Mouse (Mus musculus) adipocyte (in vitro differentiated cells): ENCODE data around the gene Acot4.
"Not testable (repeated sequence)": the region's sequence is repeated elsewhere in the genome, so short reads cannot be mapped to it uniquely, and the experiment has no call there.

ENCODE experiments used
- DNase-seq: peaks from one replicate; pipeline ENCODE4 v3.0.0-alpha.2; 2016; ENCODE audit warnings: low spot score

The Acot4 gene

GRCm38 (mm10) chr12:84038241-84038640 is at the start of gene Acot4:
Gene Acot4 (plus strand): TSS chr12:84038379.
- not testable (repeated sequence) for DNase-seq

GRCm38 (mm10) chr12:83988483-83988882 is 49.7 kb upstream of the Acot4 start:
- DNase-seq, result peak; percentile 40

- DNase-seq, result no peak
These were observed 48.8 kb upstream of the Acot4 start for GRCm38 (mm10) chr12:83989378-83989777.

GRCm38 (mm10) chr12:83997221-83997620 is 41.0 kb upstream of the Acot4 start:
- DNase-seq, result no peak

- no peak for DNase-seq
These were observed 39.7 kb upstream of the Acot4 start for GRCm38 (mm10) chr12:83998341-83999107.

GRCm38 (mm10) chr12:83999237-83999636 is 38.9 kb upstream of the Acot4 start:
- peak; percentile 61 for DNase-seq

- DNase-seq, result no peak
These were observed 37.8 kb upstream of the Acot4 start for GRCm38 (mm10) chr12:84000418-84000817.

GRCm38 (mm10) chr12:84003866-84004265 is 34.3 kb upstream of the Acot4 start:
- no peak for DNase-seq

- DNase-seq, result no peak
These were observed 29.9 kb upstream of the Acot4 start for GRCm38 (mm10) chr12:84008251-84008650.

GRCm38 (mm10) chr12:84008729-84009128 is 29.4 kb upstream of the Acot4 start:
- no peak for DNase-seq

- DNase-seq, result peak; percentile 54
These were observed 28.8 kb upstream of the Acot4 start, which contains the start of gene Acot1 for GRCm38 (mm10) chr12:84009171-84009965. Gene Acot1 (plus strand): TSS chr12:84009490.

- no peak for DNase-seq
These were observed 28.0 kb upstream of the Acot4 start for GRCm38 (mm10) chr12:84010201-84010600.

- DNase-seq, result peak; percentile 90
These were observed 26.7 kb upstream of the Acot4 start for GRCm38 (mm10) chr12:84011251-84012040.

GRCm38 (mm10) chr12:84013130-84013529 is 25.0 kb upstream of the Acot4 start:
- no peak for DNase-seq

GRCm38 (mm10) chr12:84013701-84014100 is 24.5 kb upstream of the Acot4 start:
- DNase-seq, result no peak

- peak; percentile 81 for DNase-seq
These were observed 17.7 kb upstream of the Acot4 start for GRCm38 (mm10) chr12:84020528-84020927.

- not testable (repeated sequence) for DNase-seq
These were observed 15.9 kb upstream of the Acot4 start for GRCm38 (mm10) chr12:84022266-84022665.

- no peak for DNase-seq
These were observed 15.0 kb upstream of the Acot4 start for GRCm38 (mm10) chr12:84023052-84023745.

GRCm38 (mm10) chr12:84025888-84026287 is 12.3 kb upstream of the Acot4 start:
- no peak for DNase-seq

- not testable (repeated sequence) for DNase-seq
These were observed 9.9 kb upstream of the Acot4 start for GRCm38 (mm10) chr12:84028328-84028727.

- DNase-seq, result not testable (repeated sequence)
These were observed 9.1 kb upstream of the Acot4 start for GRCm38 (mm10) chr12:84029043-84029442.
